Mouse (Mus musculus) embryonic facial prominence, embryonic 12.5 days (tissue): ENCODE data around the gene Nsf. TPM values are rescaled to one million over a fixed set of nuclear protein-coding genes. Genes with fewer than 3 reads are reported as not detected.

Experiments
- ATAC-seq: fragments of 200-750 bp; cut with Nextera tagmentation; 2 replicates; pipeline ENCODE4 v1.8.0; 2017; ENCODE audit not compliant: insufficient number of reproducible peaks, insufficient read depth, low FRiP score, low TSS enrichment
- H3K27ac ChIP-seq: fragments of 300-500 bp; sonication (generic); 2 replicates; pipeline ENCODE4 v1.5.1; 2016; ENCODE audit warnings: mild to moderate bottlenecking
- H3K27me3 ChIP-seq: fragments of 300-500 bp; sonication (generic); 2 replicates; pipeline ENCODE4 v1.6.1; 2016; ENCODE audit warnings: mild to moderate bottlenecking, moderate library complexity
- H3K36me3 ChIP-seq: fragments of 300-500 bp; sonication (generic); 2 replicates; pipeline ENCODE4 v1.6.1; 2016; ENCODE audit warnings: mild to moderate bottlenecking
- H3K4me1 ChIP-seq: fragments of 300-500 bp; sonication (generic); 2 replicates; pipeline ENCODE4 v1.6.1; 2016
- H3K4me2 ChIP-seq: fragments of 300-500 bp; sonication (generic); replicated peaks from 2 replicates; pipeline ENCODE4 v1.6.1; 2016; ENCODE audit warnings: mild to moderate bottlenecking, moderate library complexity
- H3K4me3 ChIP-seq: fragments of 300-500 bp; sonication (generic); 2 replicates; pipeline ENCODE4 v1.5.1; 2016; ENCODE audit warnings: mild to moderate bottlenecking
- H3K9ac ChIP-seq: fragments of 300-500 bp; sonication (generic); 2 replicates; pipeline ENCODE4 v1.6.1; 2016; ENCODE audit warnings: mild to moderate bottlenecking, moderate library complexity
- H3K9me3 ChIP-seq: fragments of 300-500 bp; sonication (generic); 2 replicates; pipeline ENCODE4 v1.6.1; 2016; ENCODE audit warnings: mild to moderate bottlenecking, moderate library complexity
- whole genome bisulfite sequencing: fragments of 180-500 bp; shearing (Covaris S2); methylation state at CpG from one replicate; pipeline ENCODE4 v1.1.7; 2016; 5-methylcytosine and 5-hydroxymethylcytosine counted together
- polyA plus RNA-seq: library from polyadenylated mRNA; unstranded; fragments of >200 nt; fragmentation: Nextera tagmentation; extraction: Ambion mirVana; gene quantifications from 2 replicates; pipeline ENCODE4 v1.2.1, GENCODE M21; 2016

Gene Nsf
- polyA plus RNA-seq, 1 experiment from 2014 or later: 57.4 TPM

GRCm38 (mm10) chr11:103909809-103910208 lies 44.0 kb downstream of the Nsf start:
- no peak overlapping the region for H3K9ac ChIP-seq
- 83% methylated on average over 11 of the region's 11 CpGs for WGBS
- no peak overlapping the region for H3K4me2 ChIP-seq
- H3K4me1 ChIP-seq: no peaks in the 10 kb centered on the region
- no peaks in the 10 kb centered on the region for H3K27me3 ChIP-seq
- H3K36me3 ChIP-seq: 0 out of 2 replicates have a peak, but pooled peaks cover 13% of the 10 kb centered on the region
- ATAC-seq: no peak
- H3K27ac ChIP-seq: no peak overlapping the region
- H3K4me3 ChIP-seq: no peak overlapping the region
- H3K9me3 ChIP-seq: no peaks in the 10 kb centered on the region

- H3K9ac ChIP-seq: no peak overlapping the region
- 0 out of 2 replicates have a peak, but pooled peaks cover 13% of the 10 kb centered on the region for H3K36me3 ChIP-seq
- WGBS: 90% methylated on average over 12 of the region's 12 CpGs
- H3K27me3 ChIP-seq: no peaks in the 10 kb centered on the region
- H3K4me3 ChIP-seq: no peak overlapping the region
- no peaks in the 10 kb centered on the region for H3K9me3 ChIP-seq
- H3K27ac ChIP-seq: no peak overlapping the region
- H3K4me1 ChIP-seq: no peaks in the 10 kb centered on the region
- no peak for ATAC-seq
- no peak overlapping the region for H3K4me2 ChIP-seq
Measured at GRCm38 (mm10) chr11:103909396-103909795, 44.5 kb downstream of the Nsf start.

- H3K4me3 ChIP-seq: no peak overlapping the region
- no peaks in the 10 kb centered on the region for H3K4me1 ChIP-seq
- H3K9ac ChIP-seq: no peak overlapping the region
- H3K4me2 ChIP-seq: no peak overlapping the region
- no peaks in the 10 kb centered on the region for H3K27me3 ChIP-seq
- no peak for ATAC-seq
- 0 out of 2 replicates have a peak, but pooled peaks cover 3% of the 10 kb centered on the region for H3K36me3 ChIP-seq
- no peak overlapping the region for H3K27ac ChIP-seq
- 45% methylated on average over 7 of the region's 7 CpGs for WGBS
- H3K9me3 ChIP-seq: no peaks in the 10 kb centered on the region
Measured at GRCm38 (mm10) chr11:103906051-103906719, 47.7 kb downstream of the Nsf start.

- no peak for ATAC-seq
- Histone ChIP-seq H3K9ac (no peak overlapping the region), H3K4me2 (no peak overlapping the region), H3K4me3 (no peak overlapping the region), H3K27me3 (no peaks in the 10 kb centered on the region), H3K27ac (no peak overlapping the region), H3K36me3 (0 out of 2 replicates have a peak, but pooled peaks cover 3% of the 10 kb centered on the region), H3K4me1 (no peaks in the 10 kb centered on the region), H3K9me3 (no peaks in the 10 kb centered on the region)
- 76% methylated on average over 9 of the region's 9 CpGs for WGBS
Measured at GRCm38 (mm10) chr11:103905506-103905905, 48.4 kb downstream of the Nsf start.

GRCm38 (mm10) chr11:103901581-103901966 lies 52.3 kb downstream of the Nsf start:
- Histone ChIP-seq H3K27me3 (no peaks in the 10 kb centered on the region), H3K27ac (no peak overlapping the region), H3K4me2 (no peak overlapping the region), H3K9ac (no peak overlapping the region), H3K4me1 (no peaks in the 10 kb centered on the region), H3K36me3 (no peaks in the 10 kb centered on the region; the same call in 1 of the 2 replicates), H3K9me3 (no peaks in the 10 kb centered on the region), H3K4me3 (no peak overlapping the region)
- no peak for ATAC-seq
- 85% methylated on average over 4 of the region's 4 CpGs for WGBS

GRCm38 (mm10) chr11:103900803-103901580 lies 52.9 kb downstream of the Nsf start:
- Histone ChIP-seq H3K9me3 (no peaks in the 10 kb centered on the region), H3K9ac (no peak overlapping the region), H3K36me3 (no peaks in the 10 kb centered on the region; the same call in 1 of the 2 replicates), H3K4me3 (no peak overlapping the region), H3K4me2 (no peak overlapping the region), H3K4me1 (no peaks in the 10 kb centered on the region), H3K27ac (no peak overlapping the region), H3K27me3 (no peaks in the 10 kb centered on the region)
- ATAC-seq: no peak
- WGBS: 51% methylated on average over 20 of the region's 20 CpGs

- Histone ChIP-seq H3K9me3 (no peaks in the 10 kb centered on the region), H3K27me3 (no peaks in the 10 kb centered on the region), H3K9ac (no peak overlapping the region), H3K4me3 (no peak overlapping the region), H3K4me1 (no peaks in the 10 kb centered on the region), H3K27ac (no peak overlapping the region), H3K36me3 (no peaks in the 10 kb centered on the region; the same call in 1 of the 2 replicates), H3K4me2 (no peak overlapping the region)
- 83% methylated on average over 11 of the region's 11 CpGs for WGBS
- ATAC-seq: no peak
Measured at GRCm38 (mm10) chr11:103896966-103897750, 56.7 kb downstream of the Nsf start.

- no peak for ATAC-seq
- no peak overlapping the region for H3K4me3 ChIP-seq
- H3K36me3 ChIP-seq: no peaks in the 10 kb centered on the region; the same call in 1 of the 2 replicates
- H3K27me3 ChIP-seq: no peaks in the 10 kb centered on the region
- no peak overlapping the region for H3K9ac ChIP-seq
- H3K4me1 ChIP-seq: no peaks in the 10 kb centered on the region
- no peak overlapping the region for H3K4me2 ChIP-seq
- 87% methylated on average over 4 of the region's 4 CpGs for WGBS
- H3K27ac ChIP-seq: no peak overlapping the region
- no peaks in the 10 kb centered on the region for H3K9me3 ChIP-seq
Measured at GRCm38 (mm10) chr11:103896056-103896455, 57.8 kb downstream of the Nsf start.

- Histone ChIP-seq H3K27me3 (no peaks in the 10 kb centered on the region), H3K36me3 (no peaks in the 10 kb centered on the region), H3K9ac (no peak overlapping the region), H3K4me1 (no peaks in the 10 kb centered on the region), H3K9me3 (no peaks in the 10 kb centered on the region), H3K4me2 (no peak overlapping the region), H3K27ac (no peak overlapping the region), H3K4me3 (no peak overlapping the region)
- WGBS: 86% methylated on average over 10 of the region's 10 CpGs
- no peak for ATAC-seq
Measured at GRCm38 (mm10) chr11:103892831-103893230, 61.0 kb downstream of the Nsf start.

- WGBS: 80% methylated on average over 10 of the region's 10 CpGs
- Histone ChIP-seq H3K4me2 (no peak overlapping the region), H3K9me3 (no peaks in the 10 kb centered on the region), H3K27me3 (no peaks in the 10 kb centered on the region), H3K9ac (no peak overlapping the region), H3K4me1 (no peaks in the 10 kb centered on the region), H3K36me3 (no peaks in the 10 kb centered on the region), H3K4me3 (no peak overlapping the region), H3K27ac (no peak overlapping the region)
- no peak for ATAC-seq
Measured at GRCm38 (mm10) chr11:103891781-103892180, 62.1 kb downstream of the Nsf start.

GRCm38 (mm10) chr11:103890337-103891186 lies 63.3 kb downstream of the Nsf start:
- H3K9ac ChIP-seq: no peak overlapping the region
- H3K27ac ChIP-seq: no peak overlapping the region
- H3K27me3 ChIP-seq: no peaks in the 10 kb centered on the region
- peaks cover 8% of the 10 kb centered on the region; the same call in 1 of the 2 replicates for H3K4me1 ChIP-seq
- no peak for ATAC-seq
- H3K9me3 ChIP-seq: no peaks in the 10 kb centered on the region
- H3K36me3 ChIP-seq: no peaks in the 10 kb centered on the region
- H3K4me2 ChIP-seq: no peak overlapping the region
- H3K4me3 ChIP-seq: no peak overlapping the region
- 82% methylated on average over 23 of the region's 23 CpGs for WGBS
